Mouse (Mus musculus) C2C12 (cell line): Measurements from ENCODE around the gene Grip1.

ENCODE experiments used
- CTCF ChIP-seq: IDR thresholded peaks from one replicate; pipeline ENCODE4 v1.5.1; 2011; ENCODE audit not compliant: control insufficient read depth, insufficient read depth, insufficient read length
- MYOG ChIP-seq: IDR thresholded peaks from one replicate; pipeline ENCODE4 v1.6.1; 2011; ENCODE audit not compliant: control insufficient read depth, insufficient read length; ENCODE audit errors: extremely low read depth
- USF1 ChIP-seq: IDR thresholded peaks from one replicate; pipeline ENCODE4 v1.6.1; 2011; ENCODE audit warnings: low read depth, mild to moderate bottlenecking, control low read depth, moderate library complexity

- TF ChIP-seq MYOG (no peak), USF1 (no peak), CTCF (peak; percentile 76)
These were observed 193.1 kb downstream of the Grip1 start for GRCm38 (mm10) chr10:119646500-119647439.
